Mouse (Mus musculus) limb, embryonic 15.5 days (tissue): ENCODE data around the gene Cemip. TPM values are rescaled to one million over a fixed set of nuclear protein-coding genes. Genes with fewer than 3 reads are reported as not detected.

Source experiments
- ATAC-seq: fragments of 200-750 bp; cut with Nextera tagmentation; 2 replicates; pipeline ENCODE4 v1.8.0; 2017; ENCODE audit warnings: low read depth, moderate TSS enrichment; ENCODE audit not compliant: insufficient number of reproducible peaks, low FRiP score, low TSS enrichment
- H3K27ac ChIP-seq: fragments of 300-500 bp; sonication (generic); 2 replicates; pipeline ENCODE4 v1.5.1; 2015; ENCODE audit warnings: moderate library complexity, mild to moderate bottlenecking, inconsistent platforms
- H3K27me3 ChIP-seq: fragments of 300-500 bp; sonication (generic); 2 replicates; pipeline ENCODE4 v1.6.1; 2015; ENCODE audit warnings: inconsistent platforms
- H3K36me3 ChIP-seq: fragments of 300-500 bp; sonication (generic); 2 replicates; pipeline ENCODE4 v1.6.1; 2015; ENCODE audit warnings: inconsistent platforms
- H3K4me1 ChIP-seq: fragments of 300-500 bp; sonication (generic); 2 replicates; pipeline ENCODE4 v1.6.1; 2015; ENCODE audit warnings: inconsistent platforms
- H3K4me2 ChIP-seq: fragments of 300-500 bp; sonication (generic); 2 replicates; pipeline ENCODE4 v1.6.1; 2015; ENCODE audit warnings: mild to moderate bottlenecking, inconsistent platforms
- H3K4me3 ChIP-seq: fragments of 300-500 bp; sonication (generic); 2 replicates; pipeline ENCODE4 v1.5.1; 2015; ENCODE audit warnings: mild to moderate bottlenecking, inconsistent platforms
- H3K9ac ChIP-seq: fragments of 300-500 bp; sonication (generic); 2 replicates; pipeline ENCODE4 v1.6.1; 2015; ENCODE audit warnings: inconsistent platforms
- H3K9me3 ChIP-seq: fragments of 300-500 bp; sonication (generic); 2 replicates; pipeline ENCODE4 v1.6.1; 2016; ENCODE audit warnings: inconsistent platforms
- WGBS: fragments of 180-500 bp; shearing (Covaris S2); methylation state at CpG from one replicate; pipeline ENCODE4 v1.1.7; 2015; 5-methylcytosine and 5-hydroxymethylcytosine counted together
- polyA plus RNA-seq: library from polyadenylated mRNA; unstranded; fragments of >200 nt; fragmentation: Nextera tagmentation; extraction: Ambion mirVana; gene quantifications from 2 replicates; pipeline ENCODE4 v1.2.1, GENCODE M21; 2015

Cemip gene
- polyA plus RNA-seq, 1 experiment from 2014 or later, result 0.45 TPM

DNA sequence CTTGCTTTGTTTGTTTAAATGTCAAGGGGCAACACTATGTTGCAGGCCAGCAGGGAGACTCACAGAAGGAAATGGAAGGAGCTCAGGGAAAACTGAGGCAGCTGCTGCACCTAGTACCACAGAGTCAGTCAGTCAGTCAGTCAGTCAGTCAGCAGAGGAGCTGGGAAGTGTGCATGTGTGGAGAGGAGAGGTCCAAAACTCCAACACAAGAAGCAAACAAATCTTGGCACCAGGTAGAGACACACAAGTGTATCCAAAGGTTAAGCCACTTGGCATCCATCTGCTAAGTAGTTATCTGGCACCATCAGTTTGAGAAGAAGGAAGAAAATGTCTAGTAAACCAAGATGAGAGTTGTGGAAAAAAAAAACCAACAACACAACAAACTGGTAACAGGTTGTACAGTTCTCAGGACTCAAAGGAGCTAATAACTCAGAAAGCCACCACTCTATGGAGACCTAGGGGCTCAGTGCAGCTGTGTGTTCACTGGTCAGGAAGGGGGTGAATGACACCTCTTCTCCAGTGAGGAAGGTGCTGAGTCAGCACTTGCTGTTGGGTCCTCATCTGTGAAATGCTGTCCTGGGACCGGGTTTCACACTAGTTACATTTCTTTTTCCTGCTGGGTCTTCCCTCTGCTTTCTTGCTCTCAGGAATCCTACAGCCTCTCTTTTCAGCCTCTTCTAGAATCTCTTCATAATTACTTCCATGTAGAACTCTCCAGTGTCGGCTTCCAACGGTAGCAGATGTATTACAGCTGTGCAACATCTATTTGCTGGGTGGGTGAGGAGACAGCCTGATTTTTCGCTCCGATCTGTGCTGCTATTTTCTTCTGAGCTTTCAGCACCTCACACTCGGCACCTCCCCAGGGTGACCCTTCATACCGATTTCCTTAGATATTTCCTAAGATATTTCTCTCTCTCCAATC is 30.6 kb upstream of the Cemip start:
- Histone ChIP-seq H3K4me1 (peaks cover 21% of the 10 kb centered on the region), H3K27ac (no peak overlapping the region), H3K4me2 (no peak overlapping the region), H3K36me3 (no peaks in the 10 kb centered on the region), H3K4me3 (no peak overlapping the region), H3K27me3 (no peaks in the 10 kb centered on the region), H3K9me3 (no peaks in the 10 kb centered on the region), H3K9ac (no peak overlapping the region)
- no peak for ATAC-seq
- 58% methylated on average over 7 of the region's 7 CpGs for WGBS

DNA sequence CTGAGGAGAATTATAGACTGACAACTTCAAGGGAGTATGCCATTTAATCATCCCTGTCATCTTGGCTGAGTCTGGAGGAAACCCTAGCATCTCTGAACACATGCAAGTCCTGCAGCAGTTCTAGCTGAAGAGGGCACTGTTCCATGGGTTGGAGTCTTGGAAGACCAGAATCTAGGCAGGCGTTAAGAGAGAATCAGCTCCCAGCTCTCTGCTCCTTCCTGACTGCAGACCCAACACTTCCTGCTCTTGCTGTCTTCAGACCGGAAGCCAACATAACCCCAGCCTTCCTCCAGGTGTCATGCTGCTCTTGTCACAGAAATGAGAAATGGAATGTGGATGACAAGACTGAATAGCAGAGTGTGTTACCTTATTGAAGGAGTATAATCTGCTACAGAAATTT is 29.1 kb upstream of the Cemip start:
- H3K4me2 ChIP-seq, result no peak overlapping the region
- 65% methylated on average over 2 of the region's 2 CpGs for WGBS
- H3K36me3 ChIP-seq, result peaks cover 2% of the 10 kb centered on the region; the same call in 1 of the 2 replicates
- H3K9me3 ChIP-seq, result no peaks in the 10 kb centered on the region
- H3K27ac ChIP-seq, result no peak overlapping the region
- H3K9ac ChIP-seq, result no peak overlapping the region
- H3K4me1 ChIP-seq, result peaks cover 13% of the 10 kb centered on the region
- no peak overlapping the region for H3K4me3 ChIP-seq
- H3K27me3 ChIP-seq, result no peaks in the 10 kb centered on the region
- no peak for ATAC-seq

DNA sequence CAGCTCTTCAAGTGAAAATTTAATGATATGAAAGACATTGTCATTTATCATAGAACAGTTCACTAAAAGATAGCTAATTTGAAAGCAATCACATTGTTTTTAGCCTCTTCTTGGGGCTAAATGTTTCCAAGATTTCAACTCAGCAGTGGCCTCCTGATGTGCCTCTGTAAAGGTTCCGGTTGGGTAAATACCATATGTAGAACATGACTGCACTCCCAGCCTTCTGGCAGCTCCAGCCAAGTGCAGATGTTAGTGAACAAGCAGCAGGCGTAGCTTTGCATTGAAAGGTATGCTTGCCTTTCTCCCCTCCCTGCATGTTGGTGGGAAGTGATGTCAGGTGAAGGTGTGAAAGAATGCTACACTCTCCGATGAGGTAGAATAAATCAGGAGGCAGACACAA is 28.5 kb upstream of the Cemip start:
- no peak overlapping the region for H3K4me2 ChIP-seq
- no peak for ATAC-seq
- WGBS, result 50% methylated on average over 3 of the region's 3 CpGs
- H3K9ac ChIP-seq, result no peak overlapping the region
- H3K27ac ChIP-seq, result no peak overlapping the region
- H3K27me3 ChIP-seq, result no peaks in the 10 kb centered on the region
- H3K4me1 ChIP-seq, result peaks cover 11% of the 10 kb centered on the region
- H3K4me3 ChIP-seq, result no peak overlapping the region
- H3K9me3 ChIP-seq, result no peaks in the 10 kb centered on the region
- H3K36me3 ChIP-seq, result peaks cover 7% of the 10 kb centered on the region; the same call in 1 of the 2 replicates

DNA sequence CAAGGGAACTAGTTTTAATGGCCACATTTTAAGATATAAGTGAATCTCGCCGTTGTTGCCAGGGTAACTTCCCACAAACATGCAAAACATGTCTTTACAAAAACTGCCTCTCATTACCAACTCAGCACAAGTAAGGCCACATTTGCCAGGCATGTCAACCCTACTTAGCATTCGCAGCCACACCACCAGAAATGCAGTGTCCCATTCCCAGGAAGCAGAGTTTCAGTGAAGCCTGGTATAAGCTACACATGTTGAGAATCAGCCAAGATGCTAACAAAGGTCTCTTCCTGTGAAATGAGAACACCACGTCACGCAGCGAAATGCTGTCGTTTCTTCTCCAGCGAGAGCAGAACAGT is 26.7 kb upstream of the Cemip start:
- H3K4me1 ChIP-seq, result peaks cover 8% of the 10 kb centered on the region
- no peak overlapping the region for H3K9ac ChIP-seq
- H3K27ac ChIP-seq, result no peak overlapping the region
- 78% methylated on average over 8 of the region's 8 CpGs for WGBS
- no peak for ATAC-seq
- peaks cover 17% of the 10 kb centered on the region for H3K36me3 ChIP-seq
- no peak overlapping the region for H3K4me2 ChIP-seq
- no peaks in the 10 kb centered on the region for H3K9me3 ChIP-seq
- H3K27me3 ChIP-seq, result no peaks in the 10 kb centered on the region
- no peak overlapping the region for H3K4me3 ChIP-seq

DNA sequence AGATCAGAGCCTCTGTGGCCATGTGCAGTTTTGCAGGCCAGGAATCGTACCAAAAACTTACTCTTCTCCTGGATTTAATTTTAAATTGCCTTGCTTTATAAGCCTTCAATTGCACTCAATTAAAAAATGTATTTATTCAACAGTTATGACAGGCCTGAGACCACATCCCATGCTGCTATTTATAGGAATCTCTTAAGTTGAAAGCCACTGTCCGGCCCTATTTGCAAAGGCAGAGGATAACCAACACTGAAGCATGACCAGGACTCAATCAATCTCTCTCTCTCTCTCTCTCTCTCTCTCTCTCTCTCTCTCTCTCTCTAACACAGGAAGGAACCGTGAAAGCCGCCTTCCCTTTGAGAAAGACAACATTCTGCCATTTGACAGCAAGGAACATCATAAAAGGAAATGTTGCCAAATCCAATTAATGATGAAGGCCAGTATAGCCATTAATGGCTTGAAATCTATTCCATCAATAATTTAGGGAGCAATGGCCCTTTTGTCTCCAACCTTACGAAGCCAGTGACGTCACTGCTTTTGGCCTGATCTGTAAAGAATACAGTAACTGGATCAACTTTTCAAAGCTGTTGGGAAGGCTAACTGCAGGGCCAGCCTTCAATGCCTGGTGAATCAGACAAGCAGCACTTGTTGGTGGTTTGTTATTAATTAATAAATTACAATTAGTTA is 26.2 kb upstream of the Cemip start:
- H3K4me1 ChIP-seq, result peaks cover 4% of the 10 kb centered on the region

DNA sequence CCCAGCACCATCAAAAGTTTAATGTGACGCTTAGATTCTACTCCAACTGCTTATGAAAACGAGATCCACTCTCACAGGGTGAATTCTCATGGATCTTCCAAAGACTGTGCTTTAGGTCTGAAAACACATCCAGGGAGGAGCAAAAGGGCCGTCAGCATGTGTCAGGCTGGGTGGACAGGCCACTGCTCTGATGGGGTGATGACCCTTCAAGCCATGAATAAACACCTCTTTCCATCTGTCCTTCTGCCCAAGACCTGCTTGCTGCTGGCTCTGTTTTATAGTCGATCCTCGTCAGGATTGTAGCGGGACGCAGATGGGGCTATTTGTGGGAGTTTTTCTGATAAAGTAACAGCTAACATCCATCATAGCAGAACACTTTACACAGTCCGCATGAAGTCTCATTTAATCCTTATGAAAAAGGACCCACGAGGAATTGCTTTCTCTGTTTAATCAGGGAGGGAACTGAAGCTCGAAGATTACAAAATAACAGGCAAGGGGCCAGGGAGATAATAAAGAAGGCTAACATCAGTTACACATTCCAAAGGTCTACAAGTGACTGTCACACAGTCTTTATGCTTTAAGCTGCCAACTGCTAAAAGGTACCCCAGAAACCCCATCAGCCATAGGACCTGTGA is 25.5 kb upstream of the Cemip start:
- ATAC-seq, result no peak
- H3K27me3 ChIP-seq, result no peaks in the 10 kb centered on the region
- H3K27ac ChIP-seq, result no peak overlapping the region
- no peak overlapping the region for H3K4me2 ChIP-seq
- H3K9me3 ChIP-seq, result no peaks in the 10 kb centered on the region
- no peak overlapping the region for H3K9ac ChIP-seq
- H3K4me3 ChIP-seq, result no peak overlapping the region
- peaks cover 2% of the 10 kb centered on the region; the same call in 1 of the 2 replicates for H3K4me1 ChIP-seq
- 66% methylated on average over 10 of the region's 10 CpGs for whole genome bisulfite sequencing
- H3K36me3 ChIP-seq, result peaks cover 17% of the 10 kb centered on the region

More for the DNA sequence above, 26.2 kb upstream of the Cemip start:
- no peak for ATAC-seq
- Histone ChIP-seq H3K27me3 (no peaks in the 10 kb centered on the region), H3K27ac (no peak overlapping the region), H3K4me2 (no peak overlapping the region), H3K9me3 (no peaks in the 10 kb centered on the region), H3K9ac (no peak overlapping the region), H3K4me3 (no peak overlapping the region), H3K36me3 (peaks cover 17% of the 10 kb centered on the region)
- WGBS, result 75% methylated on average over 6 of the region's 6 CpGs

DNA sequence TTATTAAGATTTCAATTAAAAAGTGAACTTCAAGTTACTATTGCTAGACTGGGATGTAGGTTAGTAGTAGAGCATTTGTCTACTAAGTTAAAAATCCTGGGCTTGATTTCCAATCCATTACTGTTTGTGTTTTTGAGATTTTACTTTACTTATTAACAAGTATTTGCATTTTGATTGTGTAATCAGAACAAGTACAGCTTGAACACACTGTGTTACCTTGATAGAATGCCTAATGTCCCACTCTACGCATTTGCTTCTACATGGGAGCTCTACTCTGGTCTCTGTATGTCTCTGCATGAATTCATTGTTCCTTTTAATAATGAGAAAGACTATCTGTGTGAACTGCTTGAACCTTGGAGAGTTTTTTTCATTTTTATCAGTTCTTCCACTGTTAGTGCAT is 20.6 kb upstream of the Cemip start:
- no peak for ATAC-seq
- H3K4me1 ChIP-seq, result no peaks in the 10 kb centered on the region
- no peak overlapping the region for H3K4me2 ChIP-seq
- H3K27me3 ChIP-seq, result no peaks in the 10 kb centered on the region
- no peak overlapping the region for H3K9ac ChIP-seq
- H3K9me3 ChIP-seq, result no peaks in the 10 kb centered on the region
- no peak overlapping the region for H3K27ac ChIP-seq
- 96% methylated on average over 1 of the region's 1 CpGs for WGBS
- no peak overlapping the region for H3K4me3 ChIP-seq
- peaks cover 17% of the 10 kb centered on the region for H3K36me3 ChIP-seq

DNA sequence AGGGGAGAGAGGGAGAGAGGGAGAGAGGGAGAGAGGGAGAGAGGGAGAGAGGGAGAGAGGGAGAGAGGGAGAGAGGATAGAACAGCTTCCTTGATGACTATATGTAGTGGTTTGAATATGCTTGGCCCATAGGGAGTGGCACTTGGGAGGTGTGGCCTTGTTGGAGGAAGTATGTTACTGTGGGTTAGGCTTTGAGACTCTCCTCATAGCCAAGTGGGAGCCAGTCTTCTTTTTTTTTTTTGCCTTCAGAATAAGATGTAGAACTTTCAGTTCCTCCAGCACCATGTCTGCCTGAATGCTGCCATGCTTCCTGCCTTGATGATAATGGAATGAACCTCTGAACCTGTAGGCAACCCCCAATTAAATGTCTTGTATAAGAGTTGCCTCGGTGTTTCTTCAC is 16.3 kb upstream of the Cemip start:
- Histone ChIP-seq H3K9me3 (no peaks in the 10 kb centered on the region), H3K9ac (no peak overlapping the region), H3K27me3 (no peaks in the 10 kb centered on the region), H3K27ac (no peak overlapping the region), H3K4me3 (no peak overlapping the region), H3K36me3 (no peaks in the 10 kb centered on the region), H3K4me1 (no peaks in the 10 kb centered on the region), H3K4me2 (no peak overlapping the region)
- ATAC-seq, result no peak
- WGBS, result 91% methylated on average over 1 of the region's 1 CpGs

DNA sequence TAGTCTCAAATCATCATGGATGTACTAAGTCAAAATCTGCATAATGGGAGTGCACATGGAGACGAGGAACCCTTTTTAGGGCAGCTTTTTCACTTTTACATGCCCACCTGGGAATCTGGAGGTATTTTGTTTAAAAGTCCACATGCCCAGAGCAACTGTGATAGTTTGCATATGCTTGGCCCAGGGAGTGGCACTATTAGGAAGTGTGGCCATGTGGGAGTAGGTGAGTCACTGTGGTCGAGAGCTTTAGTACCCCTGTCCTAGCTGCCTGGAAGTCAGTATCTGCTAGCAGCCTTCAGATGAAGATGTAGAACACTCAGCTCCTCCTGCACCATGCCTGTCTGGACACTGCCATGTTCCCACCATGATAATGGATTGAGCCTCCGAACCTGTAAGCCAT is 14.4 kb upstream of the Cemip start:
- Histone ChIP-seq H3K27me3 (no peaks in the 10 kb centered on the region), H3K9me3 (no peaks in the 10 kb centered on the region), H3K9ac (no peak overlapping the region), H3K27ac (no peak overlapping the region), H3K4me1 (no peaks in the 10 kb centered on the region), H3K36me3 (no peaks in the 10 kb centered on the region), H3K4me2 (no peak overlapping the region), H3K4me3 (no peak overlapping the region)
- ATAC-seq, result no peak
- 71% methylated on average over 3 of the region's 3 CpGs for WGBS

DNA sequence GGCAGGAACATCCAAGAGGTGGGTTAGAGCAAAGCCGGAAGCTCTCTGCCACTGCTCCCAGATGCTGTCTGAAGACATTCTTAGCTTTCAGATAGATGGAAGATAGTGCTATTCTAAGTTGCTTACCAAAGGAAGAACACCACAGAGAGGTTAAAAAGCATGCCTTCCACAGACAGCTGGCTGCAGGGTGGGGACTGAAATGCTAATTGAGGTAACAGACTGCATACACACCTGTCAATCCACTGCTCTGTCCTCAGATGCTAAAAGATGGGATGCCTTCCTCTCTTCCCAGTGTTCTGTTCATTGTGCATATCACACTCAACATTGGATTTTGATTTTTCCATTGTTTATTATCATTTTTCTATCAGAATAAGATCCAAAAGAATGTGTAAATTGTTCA is 11.8 kb upstream of the Cemip start:
- 79% methylated on average over 1 of the region's 1 CpGs for WGBS
- Histone ChIP-seq H3K36me3 (no peaks in the 10 kb centered on the region), H3K27me3 (no peaks in the 10 kb centered on the region), H3K27ac (no peak overlapping the region), H3K4me2 (no peak overlapping the region), H3K4me3 (no peak overlapping the region), H3K4me1 (no peaks in the 10 kb centered on the region), H3K9ac (no peak overlapping the region), H3K9me3 (no peaks in the 10 kb centered on the region)
- ATAC-seq, result no peak

DNA sequence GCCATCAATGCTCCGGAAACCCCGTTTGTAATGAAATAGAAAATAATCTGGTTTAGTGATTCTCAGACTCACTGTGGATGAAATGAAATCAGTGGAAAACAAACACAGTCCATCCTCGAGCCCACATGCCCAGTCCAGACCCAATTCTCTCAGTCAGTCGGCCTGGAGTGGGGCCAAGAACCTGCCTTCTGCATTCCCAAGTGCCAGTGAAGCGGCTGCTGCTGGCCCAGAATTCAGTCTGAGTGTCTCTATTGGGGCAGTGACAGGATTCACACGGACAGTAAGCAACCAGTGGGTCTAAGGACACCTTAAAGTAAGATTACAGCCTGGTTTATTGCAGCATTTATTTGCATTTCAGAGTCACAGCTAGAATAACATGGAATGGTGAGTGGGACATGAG is 10.2 kb upstream of the Cemip start:
- 65% methylated on average over 6 of the region's 6 CpGs for WGBS
- Histone ChIP-seq H3K27me3 (no peaks in the 10 kb centered on the region), H3K4me2 (no peak overlapping the region)

DNA sequence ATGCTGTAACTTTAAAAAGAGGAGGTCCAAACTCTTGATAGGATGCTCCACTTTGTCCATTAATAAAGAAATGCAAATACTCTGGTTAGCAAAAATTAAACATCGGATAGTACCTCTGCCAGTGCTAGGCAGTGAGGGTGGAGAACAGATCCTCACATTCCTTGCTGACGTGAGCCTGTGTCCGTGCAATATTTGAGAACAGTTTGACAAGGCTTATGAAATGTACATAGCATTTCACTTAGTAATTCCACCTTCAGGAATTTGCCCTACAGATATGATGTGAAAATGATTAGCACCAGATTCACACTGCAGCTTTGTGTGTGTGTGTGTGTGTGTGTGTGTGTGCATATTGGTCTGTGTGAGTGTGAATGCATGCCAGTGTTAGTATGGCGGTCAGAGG is 4.5 kb upstream of the Cemip start:
- no peaks in the 10 kb centered on the region for H3K9me3 ChIP-seq
- ATAC-seq, result no peak
- no peaks in the 10 kb centered on the region for H3K36me3 ChIP-seq
- H3K4me1 ChIP-seq, result peaks cover 8% of the 10 kb centered on the region
- no peak overlapping the region for H3K9ac ChIP-seq
- H3K27me3 ChIP-seq, result peaks cover 26% of the 10 kb centered on the region
- no peak overlapping the region for H3K4me3 ChIP-seq
- no peak overlapping the region for H3K27ac ChIP-seq
- WGBS, result 42% methylated on average over 4 of the region's 4 CpGs
- no peak overlapping the region for H3K4me2 ChIP-seq

More for the DNA sequence above, 10.2 kb upstream of the Cemip start:
- Histone ChIP-seq H3K9ac (no peak overlapping the region), H3K4me1 (no peaks in the 10 kb centered on the region), H3K36me3 (no peaks in the 10 kb centered on the region), H3K9me3 (no peaks in the 10 kb centered on the region), H3K27ac (no peak overlapping the region), H3K4me3 (no peak overlapping the region)
- no peak for ATAC-seq
